Mouse (Mus musculus) adrenal gland, adult (tissue): Measurements from ENCODE around the gene Tenm4.

Experiments used
- DNase-seq, 2 experiments: peaks; one replicate each; pipeline ENCODE4 v3.0.0; 2022 to 2023; ENCODE audit warnings: low spot score in 1 of 2; ENCODE audit not compliant: inconsistent age in 2 of 2

The Tenm4 gene

GRCm38 (mm10) chr7:96718201-96719155 lies 547.4 kb downstream of the Tenm4 start:
- DNase-seq, result peak; percentile 77 to 84

GRCm38 (mm10) chr7:96719926-96720325 lies 548.9 kb downstream of the Tenm4 start:
- DNase-seq, result peak; percentile 64 to 78

GRCm38 (mm10) chr7:96720465-96720864 lies 549.4 kb downstream of the Tenm4 start:
- no peak for DNase-seq

DNA sequence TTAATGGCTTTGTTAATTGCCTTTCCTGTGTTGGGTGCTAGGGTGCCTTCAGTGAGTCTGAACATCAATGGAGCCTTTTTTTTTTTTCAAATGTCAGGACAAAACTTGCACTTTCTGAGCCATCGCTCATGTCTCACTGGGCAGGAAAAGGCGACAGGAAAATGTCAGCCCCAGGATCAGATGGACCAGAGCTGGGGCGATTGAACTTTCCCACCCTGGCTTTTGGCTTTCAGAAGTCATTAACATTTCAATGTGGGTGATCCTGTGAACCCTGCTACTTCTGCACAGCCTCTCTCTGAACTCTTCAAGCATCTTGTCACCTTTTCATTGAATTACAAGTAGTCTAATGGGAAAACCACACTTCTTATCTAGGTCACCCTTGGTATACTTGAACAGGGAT lies 551.8 kb downstream of the Tenm4 start:
- DNase-seq, result no peak

DNA sequence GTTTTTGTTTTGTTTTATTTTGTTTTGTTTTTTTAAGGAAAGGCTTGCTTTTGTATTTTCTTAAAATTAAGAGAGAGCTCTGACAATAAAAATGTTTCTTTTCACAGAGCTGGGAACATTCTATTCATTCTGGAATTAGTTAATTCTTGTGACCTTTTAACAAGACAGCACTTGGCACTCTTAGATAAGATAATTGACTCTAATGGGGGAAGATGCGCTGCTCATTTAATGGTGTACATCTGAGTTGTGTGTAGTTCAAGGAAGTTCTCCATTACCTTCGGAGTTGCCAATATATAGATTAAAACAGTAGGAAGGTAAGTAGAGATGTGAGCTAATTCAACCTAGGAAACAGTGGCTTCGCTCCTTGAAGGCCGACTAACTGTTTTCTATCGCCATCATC lies 554.6 kb downstream of the Tenm4 start:
- DNase-seq, result no peak

DNA sequence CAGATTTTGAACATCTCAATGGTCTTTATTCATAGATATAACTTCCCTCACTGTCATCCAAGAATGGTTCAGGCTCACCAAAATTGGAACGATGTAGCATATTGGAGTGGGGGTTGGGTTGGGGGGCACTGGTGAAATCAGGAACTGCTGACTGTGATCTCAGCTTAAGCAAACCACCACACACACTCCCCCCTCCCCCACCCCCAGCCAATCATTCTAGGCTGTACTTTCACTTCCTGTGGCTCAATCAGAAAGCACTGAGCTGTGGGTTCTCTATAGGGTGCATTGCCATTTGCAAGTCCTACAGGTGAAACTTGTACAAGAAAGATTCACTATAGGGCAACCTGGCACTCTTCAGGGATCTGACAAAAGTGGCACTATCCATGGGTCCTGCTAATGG lies 559.3 kb downstream of the Tenm4 start:
- DNase-seq, result no peak

DNA sequence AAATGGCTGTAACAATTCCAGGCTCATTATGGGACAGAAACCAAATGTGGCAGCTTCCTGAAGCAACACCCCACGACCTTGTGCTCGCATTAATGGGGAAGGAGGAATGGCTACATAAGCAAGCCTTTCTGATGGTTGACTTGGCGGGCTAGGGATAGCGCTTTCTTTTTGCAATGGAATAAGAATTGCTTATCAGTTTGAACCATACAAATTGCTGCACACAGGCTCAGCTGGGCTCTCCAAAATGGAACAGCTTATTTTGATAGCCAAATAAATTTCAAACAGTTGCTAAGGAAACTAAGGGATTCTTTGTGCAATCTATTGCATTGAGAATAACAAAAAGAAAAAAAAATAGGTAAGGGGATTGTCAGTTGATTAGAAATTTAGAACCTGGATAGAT lies 560.9 kb downstream of the Tenm4 start:
- no peak for DNase-seq

DNA sequence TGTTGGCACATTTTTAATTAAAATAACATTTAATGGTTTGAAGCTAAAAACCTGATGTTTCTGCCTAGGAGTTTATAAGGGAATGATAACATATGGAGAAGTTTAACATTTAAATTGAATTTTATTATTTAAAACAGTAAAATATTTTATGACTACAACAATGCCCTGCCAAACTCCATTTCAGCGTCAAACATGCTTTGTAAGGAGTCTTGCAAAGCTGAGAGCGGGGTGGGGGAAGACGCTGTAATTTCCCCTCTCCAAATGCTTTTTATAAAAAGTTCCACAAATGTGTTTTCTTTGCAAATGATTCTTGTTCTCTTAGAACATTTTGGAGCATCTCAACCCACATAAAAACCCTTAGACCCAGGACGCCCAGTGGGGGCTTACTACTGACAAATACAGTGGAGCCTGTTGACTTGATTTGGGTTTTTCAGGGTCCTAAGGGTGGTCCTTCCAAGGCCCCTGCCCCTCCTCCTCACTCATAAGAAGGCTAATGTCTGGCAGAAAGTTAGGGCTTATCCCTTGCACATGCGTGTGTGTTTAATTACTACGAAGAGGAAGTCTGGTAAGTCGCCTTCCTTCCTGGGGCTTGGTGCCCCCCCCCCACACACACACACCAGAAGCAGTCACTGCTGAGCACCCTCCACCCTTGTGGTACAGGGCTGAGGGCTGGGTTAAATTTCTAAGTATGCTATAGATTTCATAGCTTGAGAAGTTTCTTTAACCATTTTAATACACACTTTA lies 563.4 kb downstream of the Tenm4 start:
- DNase-seq, result no peak

DNA sequence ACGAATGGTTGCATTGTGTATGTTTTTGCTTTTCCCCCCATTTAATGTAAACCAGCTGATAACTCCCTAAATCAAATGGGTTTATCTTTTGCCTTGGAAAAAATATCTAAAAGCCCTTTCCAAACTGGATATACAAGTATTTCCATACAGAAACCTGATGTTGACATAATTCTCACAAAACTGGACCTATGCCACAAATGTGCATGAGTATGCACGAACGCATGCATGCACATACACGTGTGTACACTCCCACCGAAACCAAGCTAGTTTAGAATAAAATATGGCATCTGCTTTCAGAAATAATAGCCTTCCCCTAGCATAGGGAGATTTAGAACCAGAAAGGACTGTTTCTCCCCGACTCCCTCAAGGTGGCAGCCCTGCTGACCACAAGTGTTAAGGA lies 569.6 kb downstream of the Tenm4 start:
- DNase-seq, result no peak

GRCm38 (mm10) chr7:96742221-96742620 lies 571.2 kb downstream of the Tenm4 start:
- DNase-seq, result peak in 1 of 2 experiments; percentile 55

GRCm38 (mm10) chr7:96745956-96746355 lies 574.9 kb downstream of the Tenm4 start:
- DNase-seq, result peak in 1 of 2 experiments; percentile 38

GRCm38 (mm10) chr7:96746706-96747105 lies 575.7 kb downstream of the Tenm4 start:
- no peak for DNase-seq

DNA sequence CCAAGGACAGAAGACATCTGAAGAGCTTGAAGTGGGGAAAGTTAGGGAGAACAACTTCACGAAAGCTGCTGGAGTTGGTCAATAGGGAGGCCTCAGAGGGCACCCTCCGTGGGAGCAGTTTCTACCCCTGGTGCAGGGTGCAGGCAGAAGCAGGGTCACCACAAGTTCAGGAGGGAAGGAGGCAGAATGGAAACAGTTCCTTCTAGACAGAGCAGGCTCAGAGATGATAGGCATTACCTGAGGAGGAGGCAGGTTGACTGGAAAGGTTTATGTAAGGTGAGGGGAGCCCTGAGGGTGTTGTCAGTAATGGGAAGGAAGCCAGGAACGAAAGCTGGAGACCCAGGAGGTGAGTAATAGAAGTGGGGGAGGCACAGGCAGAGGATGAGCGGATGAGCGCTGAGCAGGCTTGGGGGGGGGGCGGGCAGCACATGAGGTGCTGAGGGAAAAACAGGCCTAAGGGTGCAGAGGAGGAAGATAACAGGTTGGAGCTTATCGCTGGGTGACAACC lies 577.5 kb downstream of the Tenm4 start:
- no peak for DNase-seq

GRCm38 (mm10) chr7:96749753-96750152 lies 578.7 kb downstream of the Tenm4 start:
- DNase-seq, result no peak

DNA sequence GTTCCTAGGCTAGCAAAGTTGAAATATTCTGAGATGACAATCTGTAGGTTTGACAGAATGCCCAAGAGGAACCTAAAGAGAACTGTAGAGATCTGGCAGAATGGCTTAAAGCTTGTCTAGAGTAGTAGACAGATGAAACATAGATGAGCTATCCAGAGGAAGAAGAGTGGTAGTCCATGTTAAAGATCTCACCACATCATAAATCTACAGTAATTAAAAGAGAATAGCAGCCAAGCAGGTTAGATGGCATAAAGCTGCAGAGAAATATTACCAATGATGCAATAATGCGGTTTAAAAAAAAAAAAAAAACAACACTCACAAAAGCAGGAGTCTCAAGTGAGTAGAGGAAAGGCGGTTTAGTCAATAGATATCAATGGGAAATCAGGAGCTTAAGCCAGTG lies 580.2 kb downstream of the Tenm4 start:
- no peak for DNase-seq

GRCm38 (mm10) chr7:96752776-96753175 lies 581.7 kb downstream of the Tenm4 start:
- no peak for DNase-seq

DNA sequence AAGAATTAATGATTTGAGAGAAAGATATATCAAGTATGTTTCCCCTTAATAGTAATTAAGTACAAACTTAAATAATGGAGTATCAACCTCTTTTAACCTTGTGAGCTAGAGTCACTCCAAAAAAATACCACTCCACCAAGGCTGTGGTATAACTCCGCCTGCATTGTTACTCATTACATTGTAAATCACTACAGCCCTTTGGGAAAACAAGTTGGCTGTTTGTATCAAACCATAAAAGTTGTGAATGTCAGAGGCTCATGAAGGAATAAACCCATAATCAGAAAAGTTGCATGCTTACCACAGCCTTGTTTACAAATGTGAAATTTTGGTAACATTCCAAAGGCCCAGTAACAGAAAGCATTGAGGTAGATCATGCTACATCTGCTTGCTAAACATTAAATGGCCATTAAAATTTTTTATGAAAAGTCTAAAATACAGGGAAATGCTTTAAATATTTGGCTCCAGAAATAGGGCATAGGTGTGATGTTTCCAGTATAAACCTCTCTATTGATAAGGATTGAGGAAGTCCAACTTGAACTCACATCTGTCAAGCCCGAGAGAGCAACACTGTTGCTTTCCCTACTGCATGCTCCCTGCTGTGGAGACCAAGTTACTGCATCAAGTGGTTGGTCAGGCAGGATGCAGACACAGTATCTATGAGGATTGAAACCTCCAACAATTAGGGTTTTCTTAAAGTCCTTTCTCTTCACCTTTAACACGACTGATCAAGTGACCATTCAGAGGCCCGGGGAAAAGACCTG lies 582.5 kb downstream of the Tenm4 start:
- peak in 1 of 2 experiments; percentile 55 for DNase-seq

DNA sequence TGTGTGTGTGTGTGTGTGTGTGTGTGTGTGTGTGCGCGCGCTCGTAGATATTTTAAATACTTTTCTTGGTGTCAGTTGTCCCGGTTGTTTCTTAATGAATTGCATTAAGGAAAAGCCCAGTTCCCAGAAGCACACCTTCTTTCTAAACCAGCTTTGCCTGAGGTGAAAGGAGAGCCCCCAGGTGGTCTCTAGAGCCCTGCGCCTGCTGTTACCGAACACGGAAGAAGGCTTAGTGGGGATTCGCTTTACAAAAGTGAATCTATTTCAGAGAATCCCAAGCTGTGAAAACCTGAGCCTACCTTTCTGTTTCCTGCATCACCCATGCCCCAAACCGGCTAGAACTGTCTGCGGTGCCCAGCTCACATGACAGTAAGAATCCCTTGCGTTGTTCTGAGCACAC lies 583.1 kb downstream of the Tenm4 start:
- no peak for DNase-seq

DNA sequence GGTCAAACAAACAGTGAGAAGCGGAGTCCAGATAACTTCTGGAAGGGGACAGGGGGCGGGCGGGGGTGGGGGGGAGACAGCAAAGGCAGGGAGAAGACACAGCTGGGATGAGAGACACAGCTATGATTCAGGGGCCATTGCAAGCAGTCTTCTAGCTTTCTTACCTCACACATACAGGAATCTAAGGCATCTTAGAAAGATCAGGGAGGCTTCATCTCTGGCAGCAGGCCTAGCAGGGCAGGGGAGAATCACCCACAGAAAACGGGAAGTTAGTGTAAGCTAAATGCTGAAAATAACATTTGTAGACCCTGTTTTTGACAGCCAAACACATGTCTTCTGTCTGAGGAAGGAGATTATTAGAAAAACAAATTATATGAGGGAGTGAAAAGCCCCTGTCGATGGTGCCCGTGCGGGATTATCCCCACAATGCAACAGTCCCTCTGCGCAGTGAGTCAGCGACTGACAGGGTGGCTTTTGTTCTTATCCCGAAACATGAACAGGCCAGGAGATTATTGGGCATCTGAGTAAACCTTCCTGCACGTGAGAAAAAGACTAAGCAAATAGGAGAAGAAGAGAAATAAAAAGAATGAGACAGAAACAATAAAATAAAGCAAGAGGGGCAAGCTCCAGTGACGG lies 584.5 kb downstream of the Tenm4 start:
- DNase-seq, result no peak

GRCm38 (mm10) chr7:96756104-96756742 lies 585.2 kb downstream of the Tenm4 start:
- no peak for DNase-seq
